Mouse (Mus musculus) embryonic facial prominence, embryonic 12.5 days (tissue): ENCODE measurements around the gene Rtl9. TPM values are rescaled to one million over a fixed set of nuclear protein-coding genes. Genes with fewer than 3 reads are reported as not detected.

Experiments
- ATAC-seq: fragments of 200-750 bp; cut with Nextera tagmentation; 2 replicates; pipeline ENCODE4 v1.8.0; 2017; ENCODE audit not compliant: insufficient number of reproducible peaks, insufficient read depth, low FRiP score, low TSS enrichment
- H3K27ac ChIP-seq: fragments of 300-500 bp; sonication (generic); 2 replicates; pipeline ENCODE4 v1.5.1; 2016; ENCODE audit warnings: mild to moderate bottlenecking
- H3K27me3 ChIP-seq: fragments of 300-500 bp; sonication (generic); 2 replicates; pipeline ENCODE4 v1.6.1; 2016; ENCODE audit warnings: mild to moderate bottlenecking, moderate library complexity
- H3K36me3 ChIP-seq: fragments of 300-500 bp; sonication (generic); 2 replicates; pipeline ENCODE4 v1.6.1; 2016; ENCODE audit warnings: mild to moderate bottlenecking
- H3K4me1 ChIP-seq: fragments of 300-500 bp; sonication (generic); 2 replicates; pipeline ENCODE4 v1.6.1; 2016
- H3K4me2 ChIP-seq: fragments of 300-500 bp; sonication (generic); replicated peaks from 2 replicates; pipeline ENCODE4 v1.6.1; 2016; ENCODE audit warnings: mild to moderate bottlenecking, moderate library complexity
- H3K4me3 ChIP-seq: fragments of 300-500 bp; sonication (generic); 2 replicates; pipeline ENCODE4 v1.5.1; 2016; ENCODE audit warnings: mild to moderate bottlenecking
- H3K9ac ChIP-seq: fragments of 300-500 bp; sonication (generic); 2 replicates; pipeline ENCODE4 v1.6.1; 2016; ENCODE audit warnings: mild to moderate bottlenecking, moderate library complexity
- H3K9me3 ChIP-seq: fragments of 300-500 bp; sonication (generic); 2 replicates; pipeline ENCODE4 v1.6.1; 2016; ENCODE audit warnings: mild to moderate bottlenecking, moderate library complexity
- WGBS: fragments of 180-500 bp; shearing (Covaris S2); methylation state at CpG from one replicate; pipeline ENCODE4 v1.1.7; 2016; 5-methylcytosine and 5-hydroxymethylcytosine counted together
- polyA plus RNA-seq: library from polyadenylated mRNA; unstranded; fragments of >200 nt; fragmentation: Nextera tagmentation; extraction: Ambion mirVana; gene quantifications from 2 replicates; pipeline ENCODE4 v1.2.1, GENCODE M21; 2016

Gene Rtl9
- polyA plus RNA-seq, 1 experiment from 2014 or later, result 0.28 TPM

GRCm38 (mm10) chrX:143080458-143081336, 18.7 kb upstream of the Rtl9 start:
- peak; percentile 76 for ATAC-seq
- Histone ChIP-seq H3K4me2 (peak overlapping the region; percentile 51), H3K9me3 (no peaks in the 10 kb centered on the region), H3K36me3 (no peaks in the 10 kb centered on the region), H3K27ac (peak overlapping the region; percentile 63), H3K9ac (0 out of 2 replicates have a peak overlapping the region, but pooled peaks have one; percentile 10), H3K4me1 (no peaks in the 10 kb centered on the region), H3K27me3 (peaks cover 24% of the 10 kb centered on the region; the same call in 1 of the 2 replicates), H3K4me3 (peak overlapping the region; percentile 26)
- WGBS, result 24% methylated on average over 21 of the region's 23 CpGs

- Histone ChIP-seq H3K4me1 (no peaks in the 10 kb centered on the region), H3K9me3 (no peaks in the 10 kb centered on the region), H3K36me3 (no peaks in the 10 kb centered on the region), H3K9ac (no peak overlapping the region), H3K4me3 (no peak overlapping the region), H3K27me3 (peaks cover 29% of the 10 kb centered on the region), H3K4me2 (no peak overlapping the region), H3K27ac (no peak overlapping the region)
- WGBS, result 73% methylated on average over 1 of the region's 1 CpGs
- ATAC-seq, result no peak
Observed at GRCm38 (mm10) chrX:143082732-143083131, 16.7 kb upstream of the Rtl9 start.

- H3K27me3 ChIP-seq, result peaks cover 18% of the 10 kb centered on the region
- no peak overlapping the region for H3K27ac ChIP-seq
- H3K9me3 ChIP-seq, result no peaks in the 10 kb centered on the region
- WGBS, result 66% methylated on average over 7 of the region's 7 CpGs
- ATAC-seq, result no peak
- no peaks in the 10 kb centered on the region for H3K4me1 ChIP-seq
- no peaks in the 10 kb centered on the region for H3K36me3 ChIP-seq
- H3K4me2 ChIP-seq, result no peak overlapping the region
- no peak overlapping the region for H3K9ac ChIP-seq
- H3K4me3 ChIP-seq, result no peak overlapping the region
Observed at GRCm38 (mm10) chrX:143088225-143088624, 11.2 kb upstream of the Rtl9 start.

- no peak overlapping the region for H3K4me2 ChIP-seq
- no peak for ATAC-seq
- H3K9ac ChIP-seq, result no peak overlapping the region
- no peak overlapping the region for H3K4me3 ChIP-seq
- H3K36me3 ChIP-seq, result no peaks in the 10 kb centered on the region
- H3K27me3 ChIP-seq, result peaks cover 7% of the 10 kb centered on the region
- no peaks in the 10 kb centered on the region for H3K9me3 ChIP-seq
- H3K4me1 ChIP-seq, result no peaks in the 10 kb centered on the region
- 60% methylated on average over 6 of the region's 6 CpGs for WGBS
- H3K27ac ChIP-seq, result no peak overlapping the region
Observed at GRCm38 (mm10) chrX:143090904-143091588, 8.3 kb upstream of the Rtl9 start.

- H3K9ac ChIP-seq, result no peak overlapping the region
- H3K36me3 ChIP-seq, result no peaks in the 10 kb centered on the region
- H3K9me3 ChIP-seq, result no peaks in the 10 kb centered on the region
- no peaks in the 10 kb centered on the region for H3K4me1 ChIP-seq
- no peak for ATAC-seq
- H3K27me3 ChIP-seq, result peaks cover 7% of the 10 kb centered on the region; the same call in 1 of the 2 replicates
- no peak overlapping the region for H3K4me3 ChIP-seq
- H3K27ac ChIP-seq, result no peak overlapping the region
- 73% methylated on average over 6 of the region's 6 CpGs for WGBS
- no peak overlapping the region for H3K4me2 ChIP-seq
Observed at GRCm38 (mm10) chrX:143097551-143097950, 1.8 kb upstream of the Rtl9 start.

GRCm38 (mm10) chrX:143103146-143103545, 3.8 kb downstream of the Rtl9 start:
- Histone ChIP-seq H3K4me1 (no peaks in the 10 kb centered on the region), H3K36me3 (no peaks in the 10 kb centered on the region), H3K9ac (no peak overlapping the region), H3K27ac (no peak overlapping the region), H3K4me2 (no peak overlapping the region), H3K9me3 (no peaks in the 10 kb centered on the region), H3K27me3 (no peaks in the 10 kb centered on the region), H3K4me3 (no peak overlapping the region)
- 95% methylated on average over 5 of the region's 5 CpGs for WGBS
- ATAC-seq, result no peak

GRCm38 (mm10) chrX:143105866-143106265, 6.5 kb downstream of the Rtl9 start:
- WGBS, result 92% methylated on average over 1 of the region's 1 CpGs
- H3K4me3 ChIP-seq, result no peak overlapping the region
- ATAC-seq, result no peak

GRCm38 (mm10) chrX:143112546-143112945, 13.2 kb downstream of the Rtl9 start:
- Histone ChIP-seq H3K4me2 (no peak overlapping the region), H3K4me3 (no peak overlapping the region), H3K9me3 (no peaks in the 10 kb centered on the region), H3K4me1 (no peaks in the 10 kb centered on the region), H3K36me3 (no peaks in the 10 kb centered on the region), H3K27me3 (no peaks in the 10 kb centered on the region), H3K27ac (no peak overlapping the region), H3K9ac (no peak overlapping the region)
- ATAC-seq, result no peak

More at GRCm38 (mm10) chrX:143105866-143106265, 6.5 kb downstream of the Rtl9 start:
- Histone ChIP-seq H3K36me3 (no peaks in the 10 kb centered on the region), H3K27me3 (no peaks in the 10 kb centered on the region), H3K4me2 (no peak overlapping the region), H3K4me1 (no peaks in the 10 kb centered on the region), H3K9me3 (no peaks in the 10 kb centered on the region), H3K27ac (no peak overlapping the region), H3K9ac (no peak overlapping the region)

Other genes starting within 250 kb of the Rtl9 start
- 14.9 and 15.1 TPM in 2 replicates for gene Ammecr1, start 132.9 kb upstream of the Rtl9 start, polyA plus RNA-seq